Mouse (Mus musculus): ENCODE results near the gene Gphb5. TPM values are rescaled to one million over a fixed set of nuclear protein-coding genes. Genes with fewer than 3 reads are reported as not detected.
"Not testable (repeated sequence)": the region's sequence is repeated elsewhere in the genome, so short reads cannot be mapped to it uniquely, and the experiment has no call there.

The Gphb5 gene
- polyA plus RNA-seq, 1 experiment from 2014 or later, result not detected

DNA sequence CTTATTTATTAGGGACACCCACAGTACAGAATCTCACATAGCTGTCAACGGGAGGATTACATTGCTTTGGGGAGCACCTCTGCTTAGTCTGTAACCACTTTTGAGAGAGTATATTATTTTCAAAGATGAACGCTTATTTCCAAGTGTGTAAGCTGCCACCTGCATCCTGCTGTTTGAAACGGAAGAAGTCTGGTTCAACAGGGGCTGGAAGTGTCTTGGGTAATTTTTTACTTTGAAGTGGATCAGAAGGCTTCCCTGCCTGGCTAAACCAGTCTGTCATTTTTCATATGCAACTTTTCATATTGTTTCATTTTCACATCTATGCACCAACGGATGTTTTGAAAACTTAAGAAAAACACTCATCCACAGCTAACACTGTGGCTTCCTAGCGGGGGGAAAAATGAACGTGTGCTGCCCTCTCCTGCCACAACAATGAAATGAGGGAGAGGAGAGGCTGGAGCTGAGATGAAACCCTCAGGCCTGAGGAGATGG, 32.9 kb upstream of the Gphb5 start:
- H3K9ac ChIP-seq (ENCODE audit: low read depth, low read length), result no peak overlapping the region
- WGBS, result 62% methylated on average over 6 of the region's 6 CpGs
- no peak overlapping the region for H3K27ac ChIP-seq (ENCODE audit: low read depth, low read length)
- ATAC-seq (replicated peaks; ENCODE audit: low FRiP score) (no peak), DNase-seq (ENCODE audit: low spot score) (no peak)
- H3K4me1 ChIP-seq (replicated peaks; ENCODE audit: control insufficient read depth, insufficient read depth, low read length), result no peaks in the 10 kb centered on the region
- H3K36me3 ChIP-seq (ENCODE audit: control insufficient read depth, insufficient read depth, low read length), result peaks cover 2% of the 10 kb centered on the region; the same call in 1 of the 2 replicates
- H3K27me3 ChIP-seq (replicated peaks; ENCODE audit: control insufficient read depth, insufficient read depth, low read length), result no peaks in the 10 kb centered on the region
- no peaks in the 10 kb centered on the region for H3K9me3 ChIP-seq (ENCODE audit: control insufficient read depth, low read length)
- H3K4me2 ChIP-seq, result no peak overlapping the region
- H3K4me3 ChIP-seq (ENCODE audit: low read depth, low read length), result no peak overlapping the region

DNA sequence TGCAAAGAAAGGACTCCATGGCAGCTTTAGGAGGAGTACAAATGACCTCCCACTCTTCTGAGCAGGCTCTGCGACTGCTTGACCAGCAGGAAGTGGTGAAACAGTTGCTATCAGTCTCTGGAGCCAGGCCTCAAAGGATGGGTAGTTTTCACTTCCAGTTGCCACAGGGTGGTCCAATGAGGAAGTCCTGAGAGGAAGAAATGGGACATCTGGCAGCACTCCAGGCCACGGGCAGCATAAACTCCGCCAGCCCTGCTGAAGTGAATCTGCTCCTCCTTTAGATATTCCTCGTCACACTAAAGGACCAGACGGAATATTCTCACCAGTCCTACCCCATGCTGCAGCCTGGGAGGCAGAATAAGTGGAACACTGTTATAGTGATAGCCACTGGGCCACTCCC, 32.3 kb upstream of the Gphb5 start:
- H3K4me1 ChIP-seq (replicated peaks; ENCODE audit: control insufficient read depth, insufficient read depth, low read length), result no peaks in the 10 kb centered on the region
- ATAC-seq (replicated peaks; ENCODE audit: low FRiP score), result no peak

DNA sequence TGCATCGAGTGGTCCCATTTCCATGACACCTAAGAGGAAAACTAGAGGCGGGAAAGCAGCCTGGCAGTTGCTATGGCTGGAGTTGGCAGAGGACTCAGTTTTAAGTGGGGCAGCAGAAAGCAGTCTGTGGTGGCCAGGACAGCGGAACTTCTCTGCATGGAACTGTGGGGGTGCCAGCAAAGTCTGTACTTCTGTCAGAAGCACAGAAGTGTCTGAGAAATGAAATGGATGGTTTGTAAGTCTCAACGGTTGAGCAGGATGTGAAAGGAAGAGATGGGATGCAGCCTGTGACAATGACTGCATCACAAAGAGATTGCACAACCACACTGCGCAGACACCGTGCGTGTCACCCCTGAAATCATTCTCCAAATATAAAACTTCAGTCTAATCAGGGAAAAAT, 29.7 kb upstream of the Gphb5 start:
- 87% methylated on average over 7 of the region's 7 CpGs for WGBS
- Histone ChIP-seq H3K4me1 (replicated peaks; ENCODE audit: control insufficient read depth, insufficient read depth, low read length) (no peaks in the 10 kb centered on the region), H3K9me3 (ENCODE audit: control insufficient read depth, low read length) (no peaks in the 10 kb centered on the region), H3K9ac (ENCODE audit: low read depth, low read length) (no peak overlapping the region), H3K27ac (ENCODE audit: low read depth, low read length) (no peak overlapping the region), H3K36me3 (ENCODE audit: control insufficient read depth, insufficient read depth, low read length) (no peaks in the 10 kb centered on the region), H3K4me3 (ENCODE audit: low read depth, low read length) (no peak overlapping the region), H3K4me2 (no peak overlapping the region), H3K27me3 (replicated peaks; ENCODE audit: control insufficient read depth, insufficient read depth, low read length) (no peaks in the 10 kb centered on the region)
- no peak for ATAC-seq (replicated peaks; ENCODE audit: low FRiP score)
- DNase-seq (ENCODE audit: low spot score), result no peak

More for the DNA sequence above, 32.3 kb upstream of the Gphb5 start:
- DNase-seq (ENCODE audit: low spot score), result no peak
- WGBS, result 50% methylated on average over 5 of the region's 5 CpGs
- Histone ChIP-seq H3K4me2 (no peak overlapping the region), H3K9me3 (ENCODE audit: control insufficient read depth, low read length) (no peaks in the 10 kb centered on the region), H3K36me3 (ENCODE audit: control insufficient read depth, insufficient read depth, low read length) (peaks cover 2% of the 10 kb centered on the region; the same call in 1 of the 2 replicates), H3K9ac (ENCODE audit: low read depth, low read length) (no peak overlapping the region), H3K27me3 (replicated peaks; ENCODE audit: control insufficient read depth, insufficient read depth, low read length) (no peaks in the 10 kb centered on the region), H3K27ac (ENCODE audit: low read depth, low read length) (no peak overlapping the region), H3K4me3 (ENCODE audit: low read depth, low read length) (no peak overlapping the region)

DNA sequence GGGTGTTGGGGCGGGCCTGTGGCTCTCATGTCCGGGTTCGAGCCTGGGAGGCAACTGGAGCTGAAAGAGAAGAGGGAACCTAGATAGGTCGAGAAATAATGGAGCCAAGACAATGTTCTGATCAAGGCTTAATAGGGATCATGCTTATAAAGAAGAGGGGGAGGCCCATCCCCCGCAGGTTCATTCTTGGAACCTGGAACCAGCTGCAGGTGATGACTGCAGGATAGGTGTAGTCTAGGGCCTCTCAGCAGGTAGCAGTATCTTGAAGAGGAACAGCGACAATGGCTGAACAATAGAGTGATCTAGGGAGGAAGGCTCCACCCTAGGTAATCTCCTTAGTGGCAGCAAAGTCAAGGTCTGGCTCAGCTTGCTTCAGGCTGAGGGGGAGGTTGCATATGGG, 15.8 kb upstream of the Gphb5 start:
- H3K36me3 ChIP-seq (ENCODE audit: control insufficient read depth, insufficient read depth, low read length); H3K9ac ChIP-seq (ENCODE audit: low read depth, low read length); H3K4me1 ChIP-seq (replicated peaks; ENCODE audit: control insufficient read depth, insufficient read depth, low read length); H3K27me3 ChIP-seq (replicated peaks; ENCODE audit: control insufficient read depth, insufficient read depth, low read length); H3K4me3 ChIP-seq (ENCODE audit: low read depth, low read length); ATAC-seq (replicated peaks; ENCODE audit: low FRiP score); H3K4me2 ChIP-seq; H3K9me3 ChIP-seq (ENCODE audit: control insufficient read depth, low read length); DNase-seq (ENCODE audit: low spot score); H3K27ac ChIP-seq (ENCODE audit: low read depth, low read length): not testable (repeated sequence)
- 79% methylated on average over 6 of the region's 6 CpGs for WGBS

DNA sequence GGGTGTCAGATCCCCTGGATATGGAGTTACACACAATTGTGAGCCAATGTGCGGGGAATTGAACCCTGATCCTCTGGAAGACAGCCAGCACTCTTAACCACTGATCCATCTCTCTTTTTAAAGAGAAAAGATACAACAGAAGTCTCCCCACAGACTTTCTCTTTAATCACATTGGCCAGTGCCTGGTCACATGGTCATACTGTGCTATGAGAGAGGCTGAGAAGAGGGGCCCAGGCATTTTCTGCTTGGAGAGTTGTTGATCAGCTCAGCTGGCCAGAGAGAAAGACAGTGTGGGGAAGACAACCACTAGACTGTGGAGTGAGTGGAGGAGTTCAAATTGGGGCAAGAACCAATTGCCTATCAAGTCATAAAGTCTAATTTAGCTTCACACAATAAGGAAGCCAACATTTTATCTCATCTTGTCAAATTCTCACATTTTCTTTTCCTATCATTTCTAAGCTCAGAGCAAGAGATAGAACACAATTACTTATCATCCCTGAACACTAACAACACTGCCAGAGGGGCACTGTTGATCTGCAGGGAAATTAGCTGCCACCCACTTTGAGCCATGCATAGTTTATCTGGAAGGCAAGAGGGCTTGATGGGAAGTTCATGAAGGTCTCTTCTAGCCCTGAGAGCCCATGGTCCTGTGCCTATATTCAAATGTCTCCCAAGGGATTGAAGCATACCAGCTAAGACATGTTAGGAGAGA, 13.3 kb upstream of the Gphb5 start:
- Histone ChIP-seq H3K27ac (ENCODE audit: low read depth, low read length) (no peak overlapping the region), H3K9me3 (ENCODE audit: control insufficient read depth, low read length) (no peaks in the 10 kb centered on the region), H3K4me1 (replicated peaks; ENCODE audit: control insufficient read depth, insufficient read depth, low read length) (no peaks in the 10 kb centered on the region), H3K4me3 (ENCODE audit: low read depth, low read length) (no peak overlapping the region), H3K27me3 (replicated peaks; ENCODE audit: control insufficient read depth, insufficient read depth, low read length) (no peaks in the 10 kb centered on the region), H3K9ac (ENCODE audit: low read depth, low read length) (no peak overlapping the region), H3K4me2 (no peak overlapping the region), H3K36me3 (ENCODE audit: control insufficient read depth, insufficient read depth, low read length) (no peaks in the 10 kb centered on the region)
- peak; percentile 67 for ATAC-seq (replicated peaks; ENCODE audit: low FRiP score)
- 86% methylated on average over 1 of the region's 1 CpGs for WGBS
- DNase-seq (ENCODE audit: low spot score), result no peak

DNA sequence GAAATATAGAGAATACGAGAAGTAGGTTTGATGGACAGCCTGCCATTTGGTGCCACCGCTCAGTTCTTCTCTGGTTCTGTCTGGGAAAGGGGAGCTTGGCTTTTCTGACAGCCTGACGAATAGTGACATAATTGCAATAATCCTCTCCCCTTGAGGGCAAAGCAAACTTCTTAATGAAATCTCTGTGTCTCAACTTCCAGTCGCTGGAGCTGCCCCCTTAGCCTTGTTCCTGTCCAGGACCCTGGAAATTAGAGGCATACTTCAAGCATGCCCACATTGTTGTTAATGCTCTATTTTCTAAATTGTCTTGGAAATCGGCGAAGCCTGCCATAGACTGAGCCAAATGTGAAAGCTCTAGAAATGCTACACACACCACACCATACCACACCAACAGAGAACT, 12.1 kb upstream of the Gphb5 start:
- Histone ChIP-seq H3K27ac (ENCODE audit: low read depth, low read length) (no peak overlapping the region), H3K4me3 (ENCODE audit: low read depth, low read length) (no peak overlapping the region), H3K27me3 (replicated peaks; ENCODE audit: control insufficient read depth, insufficient read depth, low read length) (no peaks in the 10 kb centered on the region), H3K4me1 (replicated peaks; ENCODE audit: control insufficient read depth, insufficient read depth, low read length) (no peaks in the 10 kb centered on the region), H3K9me3 (ENCODE audit: control insufficient read depth, low read length) (no peaks in the 10 kb centered on the region), H3K36me3 (ENCODE audit: control insufficient read depth, insufficient read depth, low read length) (no peaks in the 10 kb centered on the region), H3K4me2 (no peak overlapping the region), H3K9ac (ENCODE audit: low read depth, low read length) (no peak overlapping the region)
- ATAC-seq (replicated peaks; ENCODE audit: low FRiP score) (no peak), DNase-seq (ENCODE audit: low spot score) (no peak)
- 88% methylated on average over 6 of the region's 6 CpGs for WGBS

DNA sequence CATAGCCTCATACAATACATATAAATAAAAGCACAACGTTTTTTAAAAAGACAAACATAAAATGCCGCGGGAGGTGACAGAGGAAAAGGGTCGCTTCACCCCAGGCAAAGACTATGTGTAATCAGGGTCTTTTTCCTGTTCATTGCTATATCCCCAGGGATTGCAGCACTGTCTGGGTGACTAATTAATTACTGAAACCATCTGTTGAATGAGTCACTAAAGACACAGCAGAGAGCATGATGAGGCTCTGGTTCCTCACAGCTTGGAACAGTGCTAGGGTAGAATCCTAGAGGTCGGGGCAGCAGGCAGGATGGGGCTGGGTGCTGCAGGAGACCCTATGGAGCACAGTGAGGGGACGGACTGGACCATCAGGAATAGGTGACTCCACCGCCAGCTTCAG, 9.3 kb upstream of the Gphb5 start:
- Histone ChIP-seq H3K36me3 (ENCODE audit: control insufficient read depth, insufficient read depth, low read length) (no peaks in the 10 kb centered on the region), H3K27ac (ENCODE audit: low read depth, low read length) (no peak overlapping the region), H3K27me3 (replicated peaks; ENCODE audit: control insufficient read depth, insufficient read depth, low read length) (no peaks in the 10 kb centered on the region), H3K4me1 (replicated peaks; ENCODE audit: control insufficient read depth, insufficient read depth, low read length) (no peaks in the 10 kb centered on the region), H3K4me2 (no peak overlapping the region), H3K9me3 (ENCODE audit: control insufficient read depth, low read length) (no peaks in the 10 kb centered on the region), H3K4me3 (ENCODE audit: low read depth, low read length) (no peak overlapping the region), H3K9ac (ENCODE audit: low read depth, low read length) (no peak overlapping the region)
- ATAC-seq (replicated peaks; ENCODE audit: low FRiP score) (no peak), DNase-seq (ENCODE audit: low spot score) (no peak)
- 74% methylated on average over 7 of the region's 7 CpGs for WGBS

DNA sequence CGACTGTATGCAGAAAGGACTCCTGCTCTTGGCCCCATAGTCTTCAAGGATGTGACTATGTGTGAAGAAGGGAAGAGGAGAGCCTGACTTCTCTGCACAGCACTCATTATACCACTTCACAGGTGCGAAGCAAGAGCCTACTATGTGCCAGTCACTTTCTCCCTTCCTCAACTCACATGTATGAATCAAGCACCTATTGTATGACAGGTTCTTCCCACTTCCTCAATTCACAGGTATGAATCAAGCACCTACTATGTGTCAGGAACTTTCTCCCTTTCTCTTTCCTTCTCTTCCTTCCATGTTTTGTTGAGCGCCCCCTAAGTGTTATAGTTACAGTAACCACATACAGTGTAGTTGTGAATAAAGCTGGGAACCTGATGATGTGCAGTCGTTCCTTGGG, 8.2 kb upstream of the Gphb5 start:
- H3K27ac ChIP-seq (ENCODE audit: low read depth, low read length), result no peak overlapping the region
- DNase-seq (ENCODE audit: low spot score), result no peak
- no peaks in the 10 kb centered on the region for H3K4me1 ChIP-seq (replicated peaks; ENCODE audit: control insufficient read depth, insufficient read depth, low read length)
- no peak for ATAC-seq (replicated peaks; ENCODE audit: low FRiP score)
- no peaks in the 10 kb centered on the region for H3K27me3 ChIP-seq (replicated peaks; ENCODE audit: control insufficient read depth, insufficient read depth, low read length)
- no peak overlapping the region for H3K9ac ChIP-seq (ENCODE audit: low read depth, low read length)
- no peak overlapping the region for H3K4me3 ChIP-seq (ENCODE audit: low read depth, low read length)
- H3K4me2 ChIP-seq, result no peak overlapping the region
- H3K9me3 ChIP-seq (ENCODE audit: control insufficient read depth, low read length), result no peaks in the 10 kb centered on the region
- WGBS, result 86% methylated on average over 4 of the region's 4 CpGs
- no peaks in the 10 kb centered on the region for H3K36me3 ChIP-seq (ENCODE audit: control insufficient read depth, insufficient read depth, low read length)

DNA sequence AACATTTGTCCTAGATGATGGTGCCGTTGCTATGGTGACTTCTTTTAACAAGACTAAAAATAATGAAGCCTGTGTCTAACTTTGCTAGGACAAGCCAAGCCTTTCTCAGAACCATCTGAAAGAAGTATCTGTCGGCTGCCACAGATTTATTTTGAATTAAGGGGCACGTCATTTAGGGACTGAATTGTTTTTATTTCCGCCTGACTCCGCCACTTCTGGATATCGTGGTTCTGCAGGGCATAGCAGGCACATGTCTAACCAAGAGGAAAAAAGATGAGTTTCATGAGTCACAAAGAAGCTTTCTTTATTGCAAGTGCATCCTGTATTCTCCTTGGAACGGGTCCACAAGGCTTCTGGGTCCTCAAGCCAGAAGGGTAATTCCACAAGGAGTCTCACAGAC, 7.8 kb upstream of the Gphb5 start:
- ATAC-seq (replicated peaks; ENCODE audit: low FRiP score), result no peak
- H3K27me3 ChIP-seq (replicated peaks; ENCODE audit: control insufficient read depth, insufficient read depth, low read length), result no peaks in the 10 kb centered on the region
- no peaks in the 10 kb centered on the region for H3K4me1 ChIP-seq (replicated peaks; ENCODE audit: control insufficient read depth, insufficient read depth, low read length)
- no peak overlapping the region for H3K4me3 ChIP-seq (ENCODE audit: low read depth, low read length)
- H3K9me3 ChIP-seq (ENCODE audit: control insufficient read depth, low read length), result no peaks in the 10 kb centered on the region
- no peak overlapping the region for H3K4me2 ChIP-seq
- no peak for DNase-seq (ENCODE audit: low spot score)
- H3K36me3 ChIP-seq (ENCODE audit: control insufficient read depth, insufficient read depth, low read length), result no peaks in the 10 kb centered on the region
- 77% methylated on average over 7 of the region's 7 CpGs for WGBS
- no peak overlapping the region for H3K9ac ChIP-seq (ENCODE audit: low read depth, low read length)
- H3K27ac ChIP-seq (ENCODE audit: low read depth, low read length), result no peak overlapping the region
